Mouse (Mus musculus) erythroblast, embryonic 14.5 days (primary cell): ENCODE data around the gene Ston1.

Experiments
- GATA1 ChIP-seq: IDR thresholded peaks from 2 replicates; pipeline ENCODE4 v1.6.1; 2012; ENCODE audit warnings: low read length, inconsistent platforms, mixed read lengths
- TAL1 ChIP-seq: IDR thresholded peaks from 3 replicates; pipeline ENCODE4 v1.6.1; 2012; ENCODE audit warnings: low read length, inconsistent platforms, mixed read lengths

DNA sequence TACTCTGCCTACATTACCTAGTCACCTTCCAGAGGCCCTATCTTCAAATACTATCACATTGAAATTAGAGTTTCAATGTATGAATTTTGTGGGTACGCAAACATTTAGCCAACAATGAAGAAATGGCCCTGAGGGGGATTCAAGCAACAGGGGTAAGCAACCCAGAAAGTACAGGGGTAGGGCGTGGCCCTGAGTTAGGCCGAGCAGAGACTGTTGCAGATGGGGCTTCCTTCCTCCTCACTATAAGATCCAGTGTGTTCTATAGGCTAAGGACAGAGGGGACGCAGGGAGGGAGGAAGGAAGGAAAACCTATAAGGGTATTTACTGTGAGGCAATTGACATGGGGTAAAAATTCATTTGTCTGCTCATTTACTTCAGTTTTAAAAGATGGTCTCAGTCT, 26.9 kb downstream of the Ston1 start:
- TF ChIP-seq GATA1 (no peak), TAL1 (no peak)
